Mouse (Mus musculus) C2C12 (cell line): ENCODE data around the gene Apobec1. TPM values are rescaled to one million over a fixed set of nuclear protein-coding genes. Genes with fewer than 3 reads are reported as not detected.

Experiments used
- H3K27me3 ChIP-seq: one replicate; pipeline ENCODE4 v1.6.1; 2011; ENCODE audit not compliant: control insufficient read depth, insufficient read depth, insufficient read length
- H3K36me3 ChIP-seq: one replicate; pipeline ENCODE4 v1.6.1; 2011; ENCODE audit not compliant: control insufficient read depth, insufficient read depth
- H3K4me3 ChIP-seq: one replicate; pipeline ENCODE4 v1.5.1; 2011; ENCODE audit warnings: mild to moderate bottlenecking, control low read depth; ENCODE audit not compliant: poor library complexity, insufficient read depth, severe bottlenecking
- H3K79me2 ChIP-seq: one replicate; pipeline ENCODE4 v1.6.1; 2011; ENCODE audit not compliant: control insufficient read depth, insufficient read depth
- H3K79me3 ChIP-seq: one replicate; pipeline ENCODE4 v1.6.1; 2011; ENCODE audit warnings: low read depth, control low read depth
- H3ac ChIP-seq: one replicate; pipeline ENCODE3; 2011; ENCODE audit warnings: low read depth; ENCODE audit not compliant: control insufficient read depth, insufficient read length
- CEBPB ChIP-seq: IDR thresholded peaks from one replicate; pipeline ENCODE4 v1.6.1; 2011; ENCODE audit warnings: low read depth, mild to moderate bottlenecking, control low read depth, moderate library complexity
- CTCF ChIP-seq: IDR thresholded peaks from one replicate; pipeline ENCODE4 v1.5.1; 2011; ENCODE audit not compliant: control insufficient read depth, insufficient read depth, insufficient read length
- FOSL1 ChIP-seq: IDR thresholded peaks from one replicate; pipeline ENCODE4 v1.8.0; 2011; ENCODE audit warnings: mild to moderate bottlenecking, low read length; ENCODE audit not compliant: poor library complexity, insufficient read depth, severe bottlenecking
- MAX ChIP-seq: IDR thresholded peaks from one replicate; pipeline ENCODE4 v1.6.1; 2011; ENCODE audit warnings: mild to moderate bottlenecking, control low read depth
- MYOD1 ChIP-seq: IDR thresholded peaks from one replicate; pipeline ENCODE4 v1.6.1; 2011; ENCODE audit warnings: low read depth; ENCODE audit not compliant: control insufficient read depth, insufficient read length
- MYOG ChIP-seq: IDR thresholded peaks from one replicate; pipeline ENCODE4 v1.6.1; 2011; ENCODE audit not compliant: control insufficient read depth, insufficient read length; ENCODE audit errors: extremely low read depth
- USF1 ChIP-seq: IDR thresholded peaks from one replicate; pipeline ENCODE4 v1.6.1; 2011; ENCODE audit warnings: low read depth, mild to moderate bottlenecking, control low read depth, moderate library complexity
- polyA plus RNA-seq: library from polyadenylated mRNA; unstranded; fragments of >200 nt; fragmentation: generic; extraction: Trizol; gene quantifications from one replicate; pipeline ENCODE4 v1.2.1, GENCODE M21; 2012; ENCODE audit warnings: missing spikeins

Gene Apobec1
- polyA plus RNA-seq, 1 experiment: 1.1 TPM

DNA sequence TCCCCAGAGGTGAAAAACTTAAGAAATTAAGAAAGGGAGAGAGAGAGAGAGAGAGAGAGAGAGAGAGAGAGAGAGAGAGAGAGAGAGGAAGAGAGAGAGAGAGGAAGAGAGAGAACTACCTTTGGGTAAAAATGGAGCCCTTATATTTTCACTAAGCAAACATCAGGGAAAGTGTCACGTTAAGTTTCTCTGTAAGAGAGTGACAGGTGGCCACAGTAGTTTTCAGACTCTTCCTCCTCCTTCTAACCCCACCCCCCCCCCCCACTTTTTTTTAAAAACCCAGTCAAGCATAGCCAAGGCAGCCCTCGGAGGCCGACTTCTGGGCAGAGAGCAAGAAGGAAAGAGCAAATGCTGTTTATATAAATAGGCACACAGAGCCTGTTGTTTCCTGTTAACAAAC is 68.2 kb downstream of the Apobec1 start:
- Histone ChIP-seq H3K79me3 (no peaks in the 10 kb centered on the region), H3K36me3 (no peaks in the 10 kb centered on the region), H3K27me3 (no peaks in the 10 kb centered on the region), H3ac (no peak overlapping the region), H3K4me3 (no peak overlapping the region), H3K79me2 (no peaks in the 10 kb centered on the region)
- TF ChIP-seq MYOG: no peak
- no peak for TF ChIP-seq FOSL1
- no peak for TF ChIP-seq MAX
- no peak for TF ChIP-seq USF1
- TF ChIP-seq CTCF: no peak
- TF ChIP-seq CEBPB: no peak
- no peak for TF ChIP-seq MYOD1

DNA sequence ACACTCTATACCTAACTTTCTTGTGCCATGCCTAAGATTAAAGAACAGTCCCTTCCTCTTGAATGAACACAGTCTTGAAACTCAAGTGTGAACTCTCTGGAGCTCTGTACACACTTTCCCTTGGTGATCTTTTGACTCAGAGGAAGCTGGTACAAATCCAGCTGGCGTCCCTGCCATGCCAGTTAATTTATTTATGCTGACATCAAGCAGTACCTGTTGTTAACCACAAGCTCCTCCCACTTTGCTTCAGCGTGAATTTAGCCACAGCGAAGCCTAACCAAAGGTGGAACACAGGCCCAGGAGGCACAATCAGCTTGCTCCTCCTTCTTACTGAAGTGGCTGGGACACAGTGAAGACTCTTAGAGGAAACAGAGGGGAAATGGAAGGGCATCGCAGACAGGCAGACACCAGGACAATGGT is 69.4 kb downstream of the Apobec1 start:
- no peak for TF ChIP-seq FOSL1
- TF ChIP-seq CTCF: no peak
- no peak for TF ChIP-seq CEBPB
- TF ChIP-seq USF1: no peak
- no peak for TF ChIP-seq MYOD1
- TF ChIP-seq MYOG: no peak
- TF ChIP-seq MAX: no peak
- Histone ChIP-seq H3K79me3 (no peaks in the 10 kb centered on the region), H3K79me2 (no peaks in the 10 kb centered on the region), H3ac (no peak overlapping the region), H3K4me3 (no peak overlapping the region), H3K27me3 (no peaks in the 10 kb centered on the region), H3K36me3 (no peaks in the 10 kb centered on the region)

DNA sequence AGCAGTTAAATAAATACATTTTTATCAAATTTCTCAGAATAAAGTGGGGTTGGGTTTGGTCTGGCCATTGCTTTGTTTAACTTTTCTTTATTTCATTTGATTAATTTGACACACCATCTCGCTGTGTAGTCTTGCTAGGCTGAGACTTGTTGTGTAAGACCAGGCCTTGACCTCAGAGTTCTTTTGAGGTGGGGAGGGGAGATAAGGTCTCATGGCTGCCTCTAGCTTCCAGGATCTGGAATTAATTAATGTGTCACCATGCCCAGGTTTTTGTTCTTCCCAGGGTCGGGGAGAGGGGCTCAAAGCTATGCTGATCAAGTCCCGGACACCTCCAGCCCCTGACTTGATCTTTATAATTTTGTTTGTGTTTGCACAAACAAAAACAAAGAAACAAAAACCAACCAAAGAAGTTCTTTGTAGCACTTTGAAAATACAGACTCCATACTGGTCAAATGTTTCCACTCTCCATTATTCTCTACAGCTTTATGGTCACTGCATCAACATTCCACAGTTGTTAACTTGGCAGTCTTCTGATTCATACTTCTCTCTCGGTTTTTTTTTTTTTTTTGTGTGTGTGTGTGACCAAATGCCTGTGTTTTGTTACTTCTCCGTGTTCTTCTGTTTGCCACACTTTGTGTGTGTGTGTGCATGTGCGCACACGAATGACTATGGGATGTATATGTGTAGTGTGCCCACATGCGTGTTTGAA is 70.6 kb downstream of the Apobec1 start:
- H3K79me3 ChIP-seq: no peaks in the 10 kb centered on the region
- H3ac ChIP-seq: no peak overlapping the region
- H3K4me3 ChIP-seq: no peak overlapping the region
- no peaks in the 10 kb centered on the region for H3K27me3 ChIP-seq
- TF ChIP-seq MAX (no peak), CEBPB (no peak), USF1 (no peak), FOSL1 (no peak)
- no peaks in the 10 kb centered on the region for H3K79me2 ChIP-seq
- no peaks in the 10 kb centered on the region for H3K36me3 ChIP-seq

DNA sequence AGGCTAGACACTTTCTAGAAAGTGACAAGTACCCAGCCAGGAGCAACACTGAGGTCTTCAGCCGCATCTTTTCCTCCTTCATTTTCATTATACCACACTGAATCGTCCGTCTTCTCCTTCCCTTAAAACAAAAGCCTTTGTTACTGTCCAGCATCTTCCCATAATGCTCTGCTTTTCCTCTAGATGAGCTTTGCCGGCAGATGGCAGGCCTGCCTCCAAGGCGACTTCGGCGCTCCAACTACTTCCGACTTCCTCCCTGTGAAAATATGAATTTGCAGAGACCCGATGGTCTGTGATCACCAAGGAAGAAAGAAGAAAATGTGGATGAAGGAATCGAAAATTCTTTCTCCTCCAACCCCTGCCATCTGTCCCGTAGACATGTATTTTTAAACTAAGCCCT is 74.1 kb downstream of the Apobec1 start:
- no peaks in the 10 kb centered on the region for H3K36me3 ChIP-seq
- no peaks in the 10 kb centered on the region for H3K27me3 ChIP-seq
- no peaks in the 10 kb centered on the region for H3K79me3 ChIP-seq
- H3K79me2 ChIP-seq: no peaks in the 10 kb centered on the region
- TF ChIP-seq USF1: no peak
- no peak for TF ChIP-seq MAX
- TF ChIP-seq MYOD1: no peak
- no peak for TF ChIP-seq MYOG
- TF ChIP-seq CEBPB: no peak
- no peak for TF ChIP-seq FOSL1
- no peak for TF ChIP-seq CTCF
- no peak overlapping the region for H3K4me3 ChIP-seq
- H3ac ChIP-seq: no peak overlapping the region

Other genes starting within 250 kb of the Apobec1 start
- not detected for gene Rimklb, start 103.7 kb downstream of the Apobec1 start, polyA plus RNA-seq
- 0.26 TPM for gene Mfap5, start 96.6 kb downstream of the Apobec1 start, polyA plus RNA-seq
- not detected for gene Aicda, start 48.6 kb downstream of the Apobec1 start, polyA plus RNA-seq
- gene Gdf3, start 7.6 kb upstream of the Apobec1 start, polyA plus RNA-seq: not detected
- not detected for gene Dppa3, start 24.0 kb upstream of the Apobec1 start, polyA plus RNA-seq
- gene Nanog, start 105.0 kb upstream of the Apobec1 start, polyA plus RNA-seq: 0.27 TPM
- 0.66 TPM for gene Slc2a3, start 199.2 kb upstream of the Apobec1 start, polyA plus RNA-seq
- 6.5 TPM for gene Foxj2, start 217.5 kb upstream of the Apobec1 start, polyA plus RNA-seq